Mouse (Mus musculus) embryonic fibroblast, embryonic 13.5 days (primary cell): ENCODE data around the gene Hist1h2bj. TPM values are rescaled to one million over a fixed set of nuclear protein-coding genes. Genes with fewer than 3 reads are reported as not detected.
"Not testable (repeated sequence)": the region's sequence is repeated elsewhere in the genome, so short reads cannot be mapped to it uniquely, and the experiment has no call there.

Experiments used
- H3K27ac ChIP-seq: 2 replicates; pipeline ENCODE4 v1.5.1; 2012; ENCODE audit warnings: low read length, control low read depth, inconsistent platforms; ENCODE audit not compliant: insufficient read depth
- H3K4me1 ChIP-seq: 2 replicates; pipeline ENCODE4 v1.6.1; 2011; ENCODE audit warnings: low read length; ENCODE audit not compliant: control insufficient read depth, insufficient read depth
- H3K4me3 ChIP-seq: 2 replicates; pipeline ENCODE4 v1.5.1; 2011; ENCODE audit warnings: mild to moderate bottlenecking, control low read depth, low read length; ENCODE audit not compliant: insufficient read depth
- CTCF ChIP-seq: IDR thresholded peaks from 2 replicates; pipeline ENCODE4 v1.5.1; 2011; ENCODE audit warnings: mild to moderate bottlenecking, control low read depth, low read length, moderate library complexity, borderline replicate concordance; ENCODE audit not compliant: insufficient read depth
- POLR2A ChIP-seq: IDR thresholded peaks from 2 replicates; pipeline ENCODE4 v1.6.1; 2011; ENCODE audit warnings: low read depth, mild to moderate bottlenecking, control low read depth, low read length, moderate library complexity
- polyA plus RNA-seq: library from polyadenylated mRNA; stranded (reverse); fragments of >200 nt; gene quantifications from 2 replicates; pipeline ENCODE4 v1.2.4, GENCODE M21; 2011; ENCODE audit warnings: low read depth; ENCODE audit not compliant: missing spikeins, insufficient read length

Gene Hist1h2bj
- polyA plus RNA-seq, result 4.1 and 8.4 TPM in 2 replicates

DNA sequence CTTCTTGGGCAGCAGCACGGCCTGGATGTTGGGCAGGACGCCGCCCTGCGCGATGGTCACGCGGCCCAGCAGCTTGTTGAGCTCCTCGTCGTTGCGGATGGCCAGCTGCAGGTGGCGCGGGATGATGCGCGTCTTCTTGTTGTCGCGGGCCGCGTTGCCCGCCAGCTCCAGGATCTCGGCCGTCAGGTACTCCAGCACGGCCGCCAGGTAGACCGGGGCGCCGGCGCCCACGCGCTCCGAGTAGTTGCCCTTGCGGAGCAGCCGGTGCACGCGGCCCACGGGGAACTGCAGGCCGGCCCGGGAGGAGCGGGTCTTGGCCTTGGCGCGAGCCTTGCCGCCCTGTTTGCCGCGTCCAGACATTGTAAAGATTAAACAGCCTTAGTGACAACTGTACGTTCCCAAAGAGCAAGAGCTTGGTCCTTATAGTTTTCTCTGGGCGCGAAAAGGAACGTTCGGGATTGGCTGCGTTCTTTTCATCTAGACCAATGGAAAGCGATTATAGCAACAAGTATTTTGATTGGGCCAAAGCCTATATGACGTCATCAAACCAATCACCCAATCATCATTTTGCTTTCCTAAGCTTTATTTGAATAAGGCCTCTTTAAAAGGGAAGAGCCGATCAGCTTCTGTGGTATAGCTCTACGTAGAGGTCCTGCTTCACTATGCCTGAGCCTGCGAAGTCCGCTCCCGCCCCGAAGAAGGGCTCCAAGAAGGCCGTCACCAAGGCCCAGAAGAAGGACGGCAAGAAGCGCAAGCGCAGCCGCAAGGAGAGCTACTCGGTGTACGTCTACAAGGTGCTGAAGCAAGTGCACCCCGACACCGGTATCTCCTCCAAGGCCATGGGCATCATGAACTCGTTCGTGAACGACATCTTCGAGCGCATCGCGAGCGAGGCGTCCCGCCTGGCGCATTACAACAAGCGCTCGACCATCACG lies at the start of gene Hist1h2bj, which contains the start of gene Hist1h2ag:
TSS of gene Hist1h2bj (plus strand) at position 647 of the 935 bp plus-strand sequence.
TSS of gene Hist1h2ag (minus strand) at position 377 of the 935 bp plus-strand sequence.
- H3K27ac ChIP-seq, result peak within 1 kb of the TSS; percentile 89
- peak; percentile 89 for TF ChIP-seq POLR2A

DNA sequence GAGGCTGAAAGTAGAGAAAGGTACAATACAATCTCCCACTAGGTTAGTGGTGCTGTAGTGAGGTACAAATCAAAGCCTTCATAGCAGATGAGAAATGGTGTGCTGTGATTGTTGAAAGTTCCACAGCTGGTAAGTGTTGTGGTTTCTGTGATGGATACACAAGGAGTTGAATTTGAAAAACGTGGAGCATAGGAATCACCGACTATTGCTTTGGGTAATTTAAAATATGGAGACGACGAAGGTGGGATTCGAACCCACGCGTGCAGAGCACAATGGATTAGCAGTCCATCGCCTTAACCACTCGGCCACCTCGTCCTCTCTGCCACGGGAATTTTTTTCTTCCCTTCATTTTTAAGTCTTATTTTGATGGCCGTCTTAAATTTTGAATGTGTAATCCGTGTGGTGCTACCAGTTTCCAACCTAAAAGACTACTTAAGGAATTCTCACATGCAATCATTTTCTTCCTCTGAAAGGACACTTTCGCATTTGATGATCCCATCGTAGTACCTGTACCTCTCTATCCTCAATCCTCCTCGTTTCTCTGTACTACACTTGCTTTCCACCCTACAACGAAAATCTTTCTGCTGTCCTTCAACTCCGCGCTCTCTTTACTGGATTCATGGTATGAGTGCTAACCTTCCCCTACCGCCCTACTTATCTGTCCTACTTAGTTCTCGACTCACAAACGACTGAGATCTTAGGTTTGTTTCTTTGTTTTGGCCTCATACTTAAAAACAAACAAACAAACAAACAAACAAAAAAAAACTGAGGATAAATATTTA lies 48.9 kb upstream of the Hist1h2bj start:
- no peak for TF ChIP-seq POLR2A
- no peak for TF ChIP-seq CTCF
- peak overlapping the region; percentile 88 for H3K4me3 ChIP-seq
- H3K27ac ChIP-seq, result no peak overlapping the region
- no peaks in the 10 kb centered on the region for H3K4me1 ChIP-seq

More for the DNA sequence above, at the start of gene Hist1h2bj, which contains the start of gene Hist1h2ag:
- not testable (repeated sequence) for H3K4me1 ChIP-seq
- H3K4me3 ChIP-seq, result peak within 1 kb of the TSS; percentile 53

DNA sequence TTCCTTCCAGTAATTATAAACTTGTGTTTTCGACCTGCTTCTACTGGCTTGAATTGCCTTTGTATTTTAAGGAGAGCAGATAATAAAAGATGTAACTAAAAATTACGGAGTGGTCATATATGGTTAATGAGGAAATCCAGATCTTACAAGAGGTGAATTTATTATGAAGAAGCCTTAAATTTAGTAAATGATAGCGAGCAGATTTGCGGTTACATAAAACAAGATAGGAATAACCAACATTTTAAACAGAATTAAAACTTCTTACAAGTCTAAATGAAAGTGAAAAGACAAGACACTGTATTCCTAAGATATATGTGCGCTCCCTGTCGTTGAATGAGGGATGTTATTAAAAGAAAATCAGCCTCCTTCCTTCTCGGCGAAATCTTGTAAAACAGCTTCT lies 48.1 kb upstream of the Hist1h2bj start:
- no peaks in the 10 kb centered on the region for H3K4me1 ChIP-seq
- H3K4me3 ChIP-seq, result peak overlapping the region; percentile 67
- no peak overlapping the region for H3K27ac ChIP-seq
- TF ChIP-seq CTCF (no peak), POLR2A (no peak)

DNA sequence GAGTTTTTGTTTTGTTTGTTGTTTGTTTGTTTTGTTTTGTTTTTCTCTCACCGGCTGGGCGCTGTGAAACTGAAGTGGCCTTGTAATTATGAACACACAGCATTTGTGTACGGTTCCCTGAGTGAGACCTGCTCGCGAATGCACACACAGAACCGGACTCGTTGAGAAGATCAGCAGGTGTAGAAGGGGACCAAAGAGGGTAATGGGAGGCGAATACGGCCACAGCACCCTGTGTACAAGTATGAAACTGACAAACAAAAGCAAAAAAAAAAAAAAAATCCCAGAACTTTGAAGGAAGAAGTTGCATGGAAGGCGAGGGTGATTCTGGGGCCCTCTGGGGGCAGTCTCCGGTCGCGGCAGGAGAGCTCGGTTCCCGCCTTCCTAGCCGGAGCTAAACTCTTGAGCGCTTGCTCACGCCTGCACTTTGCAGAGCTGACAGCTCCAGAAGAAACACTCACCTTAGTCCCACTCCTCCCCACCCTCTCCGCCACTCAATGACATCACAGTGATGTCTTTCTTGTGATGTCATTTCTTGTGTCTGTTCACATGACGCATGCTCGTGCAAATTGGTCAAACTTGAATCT lies 47.6 kb upstream of the Hist1h2bj start:
- TF ChIP-seq CTCF, result no peak
- no peak for TF ChIP-seq POLR2A
- Histone ChIP-seq H3K4me3 (peak overlapping the region; percentile 67), H3K4me1 (no peaks in the 10 kb centered on the region), H3K27ac (no peak overlapping the region)

DNA sequence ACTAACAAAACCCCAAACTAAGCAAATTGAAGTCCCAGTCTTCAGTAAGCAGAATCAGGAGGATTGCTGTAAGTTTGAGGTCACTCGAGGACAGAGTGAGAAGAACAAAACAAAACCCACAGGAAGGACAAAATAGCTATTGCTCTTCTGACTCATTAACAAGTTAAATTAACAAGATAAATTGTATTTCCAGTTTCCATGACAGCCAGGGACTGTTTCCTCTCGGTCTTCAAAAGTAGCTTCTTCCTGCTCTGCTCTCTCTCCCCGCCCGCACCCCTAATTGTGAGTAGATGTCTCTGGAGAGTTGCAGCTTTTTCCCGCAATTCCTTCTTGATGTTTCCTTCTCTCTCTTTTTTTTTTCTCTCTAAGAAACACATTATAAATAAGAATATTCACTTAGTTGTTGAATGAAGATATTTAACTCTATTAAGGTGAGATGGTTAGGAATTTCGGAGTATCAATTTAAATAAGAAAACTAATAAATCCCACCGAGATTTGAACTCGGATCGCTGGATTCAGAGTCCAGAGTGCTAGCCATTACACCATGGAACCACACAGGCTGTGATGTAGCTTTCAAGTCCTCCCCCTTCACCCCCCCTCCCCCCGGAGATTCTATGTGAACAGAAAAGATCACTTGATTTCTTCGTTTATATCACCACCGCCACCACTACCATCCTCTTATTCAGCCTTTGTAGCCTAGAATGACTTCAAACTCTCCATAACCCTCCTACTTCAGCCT lies 46.7 kb upstream of the Hist1h2bj start:
- no peaks in the 10 kb centered on the region for H3K4me1 ChIP-seq
- H3K27ac ChIP-seq, result no peak overlapping the region
- no peak for TF ChIP-seq POLR2A
- TF ChIP-seq CTCF, result no peak

DNA sequence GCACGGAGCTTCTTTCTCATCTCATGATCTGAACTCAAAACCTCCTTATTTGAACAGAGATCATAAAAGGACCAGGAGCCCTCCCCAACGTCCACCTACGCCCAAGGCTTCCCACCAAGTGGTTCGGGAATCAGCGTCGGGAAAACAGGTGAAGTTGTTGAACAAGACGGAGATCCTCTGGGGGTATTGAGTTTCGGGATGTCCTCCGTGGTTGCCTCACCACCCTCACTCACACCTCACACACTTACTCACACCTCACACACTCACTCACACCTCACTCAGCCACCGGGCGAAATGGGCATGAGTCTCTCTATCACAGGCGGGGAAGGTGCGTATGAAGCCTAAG lies 46.2 kb upstream of the Hist1h2bj start:
- Histone ChIP-seq H3K4me3 (peak overlapping the region; percentile 72), H3K27ac (no peak overlapping the region), H3K4me1 (no peaks in the 10 kb centered on the region)
- TF ChIP-seq POLR2A (no peak), CTCF (no peak)

More for the DNA sequence above, 46.7 kb upstream of the Hist1h2bj start:
- H3K4me3 ChIP-seq, result peak overlapping the region; percentile 72

DNA sequence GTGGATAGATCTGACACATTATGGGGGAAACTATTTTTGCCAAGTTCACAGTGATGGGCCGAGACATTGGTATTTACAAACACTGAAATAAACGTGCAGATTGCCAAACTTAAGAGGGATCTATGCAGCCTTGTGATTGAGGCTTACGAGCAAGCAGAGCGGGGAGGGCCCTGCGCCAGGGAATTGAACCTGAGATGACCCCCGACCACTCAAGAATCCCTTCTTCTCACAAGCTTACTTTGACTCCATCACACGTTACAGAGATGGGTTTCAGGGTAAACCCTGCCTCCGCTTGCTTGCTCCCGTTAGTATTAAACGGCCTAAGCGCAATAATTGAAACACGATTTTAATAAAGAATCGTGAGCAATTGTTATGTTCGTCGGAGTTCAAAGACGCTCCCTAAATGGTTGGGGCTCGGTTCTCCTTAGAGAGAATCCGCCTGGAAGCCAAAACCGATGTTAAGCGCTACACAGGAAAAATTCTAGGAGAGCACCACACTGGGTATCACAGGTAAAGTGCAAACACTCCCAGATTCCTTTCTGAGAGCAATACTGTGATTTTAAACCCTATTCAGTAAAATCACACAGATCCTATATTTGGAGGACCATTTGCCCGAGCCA lies 45.7 kb upstream of the Hist1h2bj start:
- TF ChIP-seq CTCF, result no peak
- no peak for TF ChIP-seq POLR2A
- Histone ChIP-seq H3K27ac (no peak overlapping the region), H3K4me3 (peak overlapping the region; percentile 72), H3K4me1 (no peaks in the 10 kb centered on the region)

DNA sequence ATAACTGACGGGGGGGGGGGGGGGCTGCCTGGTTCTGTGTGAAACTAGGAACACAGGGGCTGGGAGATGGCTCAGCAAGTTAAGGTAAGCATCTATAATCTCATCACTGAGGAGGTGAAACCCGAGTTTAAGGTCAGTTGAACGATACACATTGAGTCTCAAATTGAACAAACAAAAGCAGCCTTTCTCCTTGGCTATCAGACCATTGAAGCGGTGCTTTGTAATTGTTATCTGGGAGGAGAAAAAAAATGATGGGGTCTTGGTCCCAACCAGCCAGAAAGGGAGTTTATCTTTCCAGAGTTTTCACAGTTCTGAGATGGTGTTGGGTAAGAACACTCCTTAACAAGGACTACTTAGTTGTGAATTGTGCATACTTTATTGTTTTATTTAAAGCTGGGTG lies 45.2 kb upstream of the Hist1h2bj start:
- Histone ChIP-seq H3K27ac (no peak overlapping the region), H3K4me3 (no peak overlapping the region; the same call in 1 of the 2 replicates), H3K4me1 (no peaks in the 10 kb centered on the region)
- TF ChIP-seq CTCF (no peak), POLR2A (no peak)
